Mouse (Mus musculus) effector memory CD4-positive, alpha-beta T cell, adult 5 months (primary cell): ENCODE results near the gene Atp12a. TPM values are rescaled to one million over a fixed set of nuclear protein-coding genes. Genes with fewer than 3 reads are reported as not detected.

Source experiments
- polyA plus RNA-seq: library from polyadenylated mRNA; unstranded; fragments of 100-300 nt; shearing (Covaris generic); gene quantifications from one replicate; pipeline ENCODE4 v1.2.1, GENCODE M21; 2017

Atp12a gene
- polyA plus RNA-seq = not detected

GRCm38 (mm10) chr14:56364711-56365237 is at the start of gene Atp12a:
Gene Atp12a, plus strand, starts transcription at chr14:56365068.

GRCm38 (mm10) chr14:56402311-56403071 is 37.6 kb downstream of the Atp12a start, which contains the start of gene Rnf17:
Gene Rnf17, plus strand, starts transcription at chr14:56402581.

Other genes starting within 250 kb of the Atp12a start
- gene Gzme, start 244.4 kb upstream of the Atp12a start, polyA plus RNA-seq = not detected
- gene Gzmd, start 232.5 kb upstream of the Atp12a start, polyA plus RNA-seq = not detected
- not detected for gene Gzmg, start 205.5 kb upstream of the Atp12a start, polyA plus RNA-seq
- not detected for gene Gzmn, start 190.5 kb upstream of the Atp12a start, polyA plus RNA-seq
- not detected for gene Gzmf, start 153.7 kb upstream of the Atp12a start, polyA plus RNA-seq
- gene Gzmc, start 130.4 kb upstream of the Atp12a start, polyA plus RNA-seq = 1.1 TPM
- gene Gzmb, start 102.8 kb upstream of the Atp12a start, polyA plus RNA-seq = 14.5 TPM
- gene Rnf17, start 37.5 kb downstream of the Atp12a start, polyA plus RNA-seq = 0.79 TPM
- gene Cenpj, start 210.4 kb downstream of the Atp12a start, polyA plus RNA-seq = 4.9 TPM
- 18.9 TPM for gene Parp4, start 210.6 kb downstream of the Atp12a start, polyA plus RNA-seq